Mouse (Mus musculus): Measurements from ENCODE around the gene C1qtnf1. TPM values are rescaled to one million over a fixed set of nuclear protein-coding genes. Genes with fewer than 3 reads are reported as not detected.
A peak's percentile ranks its signal among the peaks of the same experiment; 100 is the strongest.

C1qtnf1 gene
- total RNA-seq, 2 experiments from 2014 or later: 4.6 to 4.9 TPM

DNA sequence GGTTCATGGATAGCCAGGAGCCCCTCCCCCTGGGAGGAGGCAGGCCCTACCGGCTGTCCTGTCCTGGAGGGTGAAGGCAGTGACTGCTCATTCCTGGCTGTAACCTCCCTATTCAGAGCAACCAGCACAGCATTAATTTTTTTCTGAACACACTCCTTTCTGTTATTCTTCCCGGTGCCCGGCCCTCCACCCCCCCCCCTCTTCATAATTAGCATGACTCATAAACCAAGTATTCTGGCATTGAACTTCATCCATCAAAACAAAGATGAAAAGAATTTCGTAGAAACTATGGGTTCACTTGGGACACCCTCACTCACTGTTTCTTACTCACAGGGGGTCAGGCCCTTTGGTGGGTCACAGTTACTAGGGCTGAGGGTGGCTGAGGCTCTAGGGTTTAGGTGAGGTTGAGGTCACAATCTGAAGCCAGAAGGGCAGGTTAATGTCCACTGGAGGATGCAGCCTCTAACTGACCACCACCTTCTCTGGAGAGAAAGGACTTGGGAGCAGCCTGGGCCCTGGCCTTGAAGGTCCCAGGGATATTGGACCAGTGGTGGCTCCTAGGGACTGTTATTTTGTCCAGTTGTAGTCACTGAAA is 2.4 kb downstream of the C1qtnf1 start:
- intact Hi-C loops (cut with DNase I): no loop called here
- no peak for DNase-seq (ENCODE audit: low spot score in 2 of 2)

DNA sequence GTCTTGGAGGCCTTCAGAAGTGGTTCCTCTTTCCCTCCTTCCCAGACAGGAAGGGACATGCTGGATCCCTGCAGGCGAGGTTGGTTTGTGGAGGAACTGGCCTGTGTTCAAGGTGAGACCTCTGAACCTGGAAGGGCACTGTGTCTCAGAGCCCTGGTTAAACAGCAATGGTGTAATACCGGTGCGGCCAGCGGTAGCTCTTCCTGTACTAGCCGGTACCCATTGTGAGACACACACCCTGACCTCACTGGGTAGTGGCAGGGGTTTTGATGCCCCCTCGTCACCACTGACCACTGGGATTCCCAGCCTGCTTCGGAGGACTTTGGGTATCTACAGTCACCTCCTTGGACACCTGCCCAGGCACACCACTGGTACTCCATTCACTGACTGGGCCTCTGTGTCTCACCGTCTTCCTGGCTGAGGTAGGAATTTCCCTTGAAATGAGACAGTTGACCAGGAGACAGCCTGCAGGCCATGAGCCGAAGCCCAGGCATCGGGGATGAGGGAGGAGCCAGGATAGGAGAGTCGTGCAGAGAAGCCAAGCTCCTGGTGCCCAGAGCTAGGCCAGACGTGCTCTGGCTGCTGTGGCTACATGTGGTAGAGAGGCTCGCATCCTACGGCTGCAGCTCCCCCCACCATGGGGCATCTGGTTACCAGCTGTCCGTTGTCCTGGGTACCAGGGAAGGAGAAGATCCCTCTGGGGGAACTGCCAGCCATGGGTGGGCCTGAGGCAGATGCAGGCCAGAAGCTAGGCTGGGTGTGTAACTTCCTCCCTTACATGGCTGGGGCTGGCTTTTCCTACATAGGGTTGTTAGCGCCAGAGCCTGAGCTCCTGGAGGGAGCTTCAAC is 3.3 kb downstream of the C1qtnf1 start:
- intact Hi-C loops (cut with DNase I): no loop called here
- DNase-seq (ENCODE audit: low spot score in 2 of 2): no peak

DNA sequence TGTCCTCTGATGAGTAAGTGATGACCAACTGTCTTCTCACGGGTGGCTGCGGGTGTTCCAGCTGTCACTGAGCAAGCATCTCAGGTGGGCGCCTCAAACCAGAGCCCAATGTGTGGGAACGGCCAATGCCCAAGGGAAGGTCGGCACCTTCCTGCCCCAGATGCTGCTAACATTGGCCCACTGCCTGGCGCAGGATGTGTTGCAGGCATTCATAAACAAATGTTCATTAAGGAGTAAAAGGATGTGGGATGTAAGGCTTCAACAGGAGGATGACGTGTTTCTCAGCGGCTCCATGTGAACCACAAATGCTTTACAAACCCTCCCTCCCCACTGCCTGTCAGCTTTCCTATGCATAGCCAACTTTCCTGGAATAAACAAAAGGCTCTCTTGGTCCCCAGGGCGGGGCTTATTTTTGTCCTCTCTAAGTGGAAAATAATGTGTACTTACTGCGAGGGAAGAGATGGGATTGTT is 5.4 kb downstream of the C1qtnf1 start:
- no peak for DNase-seq (ENCODE audit: low spot score in 2 of 2)
- intact Hi-C loops (cut with DNase I): no loop called here

DNA sequence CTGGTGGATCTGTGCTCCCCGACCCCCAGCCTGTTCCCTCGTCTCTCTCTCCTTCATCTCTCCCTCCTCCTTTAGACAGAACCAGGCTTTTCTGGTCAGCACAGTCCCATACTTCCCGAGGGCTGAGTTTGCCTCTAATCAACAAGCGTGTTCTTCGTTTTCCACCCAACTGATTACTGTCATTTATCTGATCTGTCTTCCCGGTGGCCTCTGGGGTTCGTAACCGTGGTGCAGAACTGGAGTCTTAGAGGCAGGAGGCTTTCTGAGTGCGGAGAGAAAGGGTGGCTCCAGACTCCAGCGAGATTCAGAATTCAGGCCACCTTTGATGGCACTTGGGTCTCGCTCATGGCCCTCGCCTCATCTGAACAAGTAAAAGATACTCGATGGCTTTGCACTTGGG is 6.1 kb downstream of the C1qtnf1 start:
- DNase-seq (ENCODE audit: low spot score in 2 of 2): no peak
- intact Hi-C loops (cut with DNase I): no loop called here

DNA sequence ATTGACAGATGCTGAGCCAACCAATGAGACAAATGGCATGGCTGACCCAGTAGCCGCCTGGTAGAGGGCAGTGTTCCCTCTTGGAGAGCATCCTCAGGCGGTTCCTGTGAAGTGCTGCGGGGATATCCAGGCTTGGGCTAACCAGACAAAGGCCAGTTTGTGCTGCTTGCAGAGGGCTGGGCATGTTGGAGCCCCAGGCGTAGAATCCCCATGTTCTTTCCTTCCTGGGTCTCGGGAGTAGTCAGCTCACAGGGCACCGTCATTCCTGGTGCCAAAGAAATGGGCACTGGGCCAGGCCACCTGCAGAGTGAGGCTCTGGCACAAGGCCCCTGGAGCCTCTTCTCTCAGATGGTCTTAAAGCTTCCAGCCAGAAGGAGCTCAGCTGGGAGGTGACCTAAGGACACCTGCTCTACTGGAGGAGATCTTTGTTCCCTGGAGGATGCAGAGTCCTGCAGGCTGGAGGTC is 8.5 kb downstream of the C1qtnf1 start:
- intact Hi-C loops (cut with DNase I): no loop called here
- no peak for DNase-seq (ENCODE audit: low spot score in 2 of 2)

DNA sequence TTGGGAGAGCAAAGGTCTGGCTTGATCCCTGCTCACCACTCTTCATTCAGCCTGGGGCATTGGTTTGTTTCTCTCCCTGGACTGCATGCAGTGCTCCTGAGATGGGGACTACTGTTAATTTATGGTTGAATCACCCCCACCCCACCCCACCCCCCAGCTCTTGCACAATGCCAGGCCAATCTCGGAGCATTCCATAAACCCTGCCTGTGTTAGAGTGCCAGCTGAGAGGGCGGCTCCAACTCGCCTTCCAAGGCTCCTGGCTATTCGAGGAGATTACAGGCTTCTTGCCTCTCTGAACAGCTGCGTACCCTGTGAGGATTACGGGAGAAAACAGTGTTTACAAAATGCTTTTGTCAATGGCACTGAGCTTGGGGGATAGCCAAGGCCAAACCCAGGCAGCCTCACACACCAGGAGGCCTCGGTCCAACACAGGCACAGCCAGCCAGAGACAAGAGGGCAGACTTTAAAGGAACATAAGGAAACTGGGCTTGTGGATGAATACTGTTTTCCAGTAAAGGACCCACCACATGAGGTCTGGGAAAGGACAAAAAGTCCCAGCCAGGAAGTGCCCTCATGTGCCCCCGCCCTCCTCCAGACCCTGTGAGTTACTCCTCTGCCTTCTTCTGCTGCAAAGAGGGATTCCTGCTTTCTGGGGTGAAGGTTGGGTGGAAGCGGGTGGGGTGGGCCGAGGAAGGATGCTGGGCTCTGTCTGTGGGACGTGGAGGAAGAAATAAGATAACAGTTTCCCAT is 10.8 kb downstream of the C1qtnf1 start:
- DNase-seq (ENCODE audit: low spot score in 2 of 2): no peak
- intact Hi-C loops (cut with DNase I): no loop called here

DNA sequence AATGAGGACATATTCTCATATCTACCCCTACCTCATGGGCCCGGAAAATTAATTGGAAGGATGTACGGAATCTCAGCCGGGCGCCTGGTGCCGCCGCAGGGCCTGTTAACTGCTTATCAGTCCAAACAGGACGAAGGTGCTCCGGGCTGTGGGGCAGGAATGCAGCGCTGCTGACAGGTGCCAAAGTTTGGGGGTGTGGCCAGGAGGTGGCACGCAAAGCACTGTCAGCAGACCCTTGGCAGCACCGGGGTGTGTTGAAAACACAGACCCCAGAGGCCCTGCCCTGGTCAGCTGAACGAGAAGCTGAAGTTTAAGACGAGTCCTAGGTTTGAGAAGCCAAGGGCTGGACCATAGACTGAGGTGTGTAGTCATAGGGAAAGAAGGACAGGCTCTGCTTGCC is 14.7 kb downstream of the C1qtnf1 start:
- no peak for DNase-seq (ENCODE audit: low spot score in 2 of 2)
- intact Hi-C loops (cut with DNase I): loop anchor here (1.0 kb wide), 1 partner anchor 19 kb away; no protein-coding TSS in a partner anchor

DNA sequence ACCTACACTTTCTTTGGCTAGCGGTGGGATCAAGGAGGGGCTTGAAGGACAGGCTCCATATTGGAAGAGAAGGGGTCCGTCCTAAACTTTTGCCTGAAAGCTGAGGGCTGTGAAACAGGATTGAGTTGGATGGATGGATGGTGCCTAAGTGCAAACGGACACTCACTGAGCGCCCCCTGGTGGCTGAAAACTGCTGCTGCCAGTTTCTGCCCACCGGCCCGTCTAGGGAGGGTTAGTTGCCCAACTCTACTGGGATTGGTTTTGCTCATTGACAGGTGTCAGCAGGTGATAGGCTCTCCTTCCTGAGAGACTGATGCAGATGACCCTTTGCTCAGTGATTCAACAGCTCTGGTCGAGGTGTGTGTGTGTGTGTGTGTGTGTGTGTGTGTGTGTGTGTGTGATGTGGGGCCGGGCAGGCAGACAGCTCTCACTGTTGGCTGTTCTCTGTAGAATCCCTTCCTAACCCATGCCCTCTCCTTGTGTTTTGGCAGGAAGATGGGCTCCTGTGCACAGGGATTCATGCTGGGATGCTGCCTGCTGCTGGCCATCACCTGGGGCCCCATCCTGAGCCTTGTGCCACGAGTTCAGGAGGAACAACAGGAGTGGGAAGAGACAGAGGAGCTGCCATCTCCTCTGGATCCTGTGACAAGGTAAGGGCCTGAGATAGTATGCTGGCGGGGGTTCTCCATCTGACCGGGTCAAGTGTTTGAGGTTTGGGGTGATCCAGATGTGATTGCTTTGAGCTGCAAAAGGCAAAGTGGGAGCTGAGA is 15.4 kb downstream of the C1qtnf1 start:
- DNase-seq (ENCODE audit: low spot score in 2 of 2): no peak
- intact Hi-C loops (cut with DNase I): loop anchor here (1.0 kb wide), 1 partner anchor 20 kb away; no protein-coding TSS in a partner anchor

DNA sequence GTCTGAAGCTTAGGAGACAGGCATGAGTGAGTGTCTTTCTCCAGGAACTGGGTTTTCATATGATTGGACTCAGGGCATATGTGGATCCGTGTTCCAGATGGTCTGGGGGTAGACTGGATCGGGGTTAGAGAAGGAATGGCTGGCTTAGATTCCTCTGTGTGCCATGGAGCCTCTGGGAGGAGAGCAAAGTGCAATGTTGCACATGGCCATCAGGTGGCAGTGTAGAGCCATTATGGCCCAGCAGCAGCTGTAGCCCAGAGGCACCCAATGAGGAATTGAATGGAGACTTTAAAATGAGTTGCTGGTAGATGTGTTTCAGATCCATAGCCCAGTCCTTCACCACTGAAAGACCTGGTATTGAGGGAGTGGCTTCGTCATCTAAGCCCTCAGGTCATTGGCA is 17.8 kb downstream of the C1qtnf1 start:
- intact Hi-C loops (cut with DNase I): loop anchor here (2.0 to 5.0 kb wide), 2 partner anchors 45 to 291 kb away; no protein-coding TSS in a partner anchor
- DNase-seq (ENCODE audit: low spot score in 2 of 2): peak; percentile 55 to 58

DNA sequence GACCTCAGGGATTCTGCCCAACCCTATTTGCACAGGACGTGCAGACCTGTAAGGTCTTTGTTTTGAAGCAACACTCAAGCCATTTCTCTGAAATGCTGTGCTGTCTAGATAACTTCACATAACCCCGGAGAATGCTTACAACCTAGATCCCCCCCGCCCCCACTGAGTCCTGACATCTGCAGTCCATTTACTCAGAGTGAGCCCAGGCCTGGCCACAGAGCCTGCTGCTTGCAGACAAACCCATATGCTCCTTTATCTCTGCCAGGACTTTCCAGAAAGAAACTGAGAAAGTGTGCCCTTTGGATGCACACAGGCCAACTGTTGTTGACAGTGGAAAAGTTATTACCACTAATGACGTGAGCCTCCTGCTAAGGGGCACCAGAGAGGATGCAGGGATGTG is 19.3 kb downstream of the C1qtnf1 start:
- intact Hi-C loops (cut with DNase I): loop anchor here (2.0 to 5.0 kb wide), 2 partner anchors 43 to 290 kb away; no protein-coding TSS in a partner anchor
- no peak for DNase-seq (ENCODE audit: low spot score in 2 of 2)

DNA sequence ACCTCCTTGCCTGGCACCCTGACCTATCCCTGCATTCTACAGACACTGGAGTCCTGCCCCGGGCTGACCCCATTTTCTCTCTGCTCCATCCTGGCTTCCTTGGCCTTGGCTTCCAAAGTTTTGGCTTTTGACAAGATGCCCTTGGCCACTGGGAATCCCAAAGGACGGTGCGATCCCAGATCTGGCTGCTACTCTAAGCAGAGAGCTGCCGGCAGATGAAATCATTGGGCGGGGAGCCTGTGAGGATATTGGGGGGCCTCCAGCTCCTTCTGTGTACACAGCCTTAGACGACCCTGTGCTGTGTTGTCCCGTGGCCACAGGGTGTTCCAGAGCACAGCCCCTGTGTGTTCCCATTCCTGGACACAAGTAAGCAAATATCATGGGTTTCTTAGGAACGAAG is 20.4 kb downstream of the C1qtnf1 start:
- DNase-seq (ENCODE audit: low spot score in 2 of 2): no peak
- intact Hi-C loops (cut with DNase I): loop anchor here (5.0 kb wide), 1 partner anchor 289 kb away; no protein-coding TSS in a partner anchor

DNA sequence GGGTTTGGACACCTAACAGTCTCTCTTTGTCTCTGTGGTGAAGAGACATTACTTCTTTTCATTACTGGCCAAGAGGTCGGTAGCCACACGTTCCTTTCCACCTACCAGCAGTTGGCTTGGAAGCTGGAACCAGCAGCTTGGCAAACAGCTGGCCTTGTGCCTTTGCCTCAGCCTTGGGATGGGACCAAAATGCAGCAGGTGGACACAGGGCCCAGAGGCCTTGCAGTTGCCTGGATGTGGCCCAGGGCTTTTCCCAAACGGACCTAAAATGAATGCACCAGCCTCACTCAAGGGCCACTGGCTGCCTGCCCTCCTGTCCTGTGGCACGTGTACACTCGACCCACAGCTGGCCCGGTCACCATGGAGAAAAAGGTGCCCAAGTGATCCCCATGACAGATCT is 23.2 kb downstream of the C1qtnf1 start:
- DNase-seq (ENCODE audit: low spot score in 2 of 2): no peak
- intact Hi-C loops (cut with DNase I): no loop called here

DNA sequence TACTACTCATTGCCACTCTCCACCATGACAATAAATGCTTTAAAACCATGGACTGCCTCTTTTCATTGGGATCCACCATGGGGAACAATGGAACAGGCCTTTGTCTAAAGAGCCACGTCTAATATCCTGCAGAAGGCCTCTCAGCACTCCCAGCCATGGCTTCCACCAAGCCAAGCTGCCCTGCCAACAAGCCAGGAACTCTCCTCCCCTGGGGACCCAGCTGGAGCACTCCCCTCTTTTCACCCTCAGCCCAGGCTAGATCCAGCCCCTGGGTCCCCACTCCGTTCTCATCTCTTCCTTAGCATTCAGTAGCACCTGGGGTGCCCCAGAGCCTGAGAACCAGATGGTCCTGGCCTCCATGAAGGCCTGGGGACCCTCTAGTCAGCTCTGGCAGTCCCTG is 25.0 kb downstream of the C1qtnf1 start:
- intact Hi-C loops (cut with DNase I): no loop called here
- DNase-seq (ENCODE audit: low spot score in 2 of 2): no peak

DNA sequence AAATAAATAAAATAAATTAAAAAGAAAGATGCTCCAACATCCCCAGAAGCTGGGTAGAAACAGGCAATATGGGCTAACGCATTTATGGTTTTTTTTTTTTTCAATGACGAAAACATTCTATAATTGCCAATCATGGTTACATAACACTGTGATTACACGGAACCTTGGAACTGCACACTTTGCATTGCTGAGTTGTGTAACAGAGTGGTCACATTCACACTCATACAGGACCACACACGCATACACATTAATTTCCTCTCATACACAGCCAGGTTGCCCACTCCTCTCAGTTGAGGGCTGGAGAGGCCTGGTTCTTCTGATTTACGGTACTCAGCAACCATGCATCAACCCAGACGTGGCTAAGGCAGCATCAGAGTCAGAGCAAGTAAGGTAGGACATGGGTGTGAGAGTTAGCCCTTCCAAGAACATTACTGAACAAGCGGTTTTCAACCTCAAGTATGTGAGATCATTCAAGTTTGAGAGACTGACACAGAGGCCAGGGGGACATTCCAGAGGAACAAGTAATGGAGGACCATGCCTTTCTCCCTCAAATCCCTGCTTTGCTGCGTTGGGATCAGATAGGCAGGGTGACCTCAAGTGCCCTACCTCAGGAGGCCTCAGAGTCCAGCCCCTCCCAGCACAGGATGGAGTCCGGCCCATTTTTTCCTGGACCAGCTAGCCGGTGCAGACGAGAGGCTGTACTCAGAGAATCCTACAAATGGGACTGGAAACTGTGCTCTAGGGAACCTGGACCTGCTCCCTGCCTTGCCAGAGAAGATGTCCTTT is 26.1 kb downstream of the C1qtnf1 start:
- intact Hi-C loops (cut with DNase I): no loop called here
- DNase-seq (ENCODE audit: low spot score in 2 of 2): no peak

DNA sequence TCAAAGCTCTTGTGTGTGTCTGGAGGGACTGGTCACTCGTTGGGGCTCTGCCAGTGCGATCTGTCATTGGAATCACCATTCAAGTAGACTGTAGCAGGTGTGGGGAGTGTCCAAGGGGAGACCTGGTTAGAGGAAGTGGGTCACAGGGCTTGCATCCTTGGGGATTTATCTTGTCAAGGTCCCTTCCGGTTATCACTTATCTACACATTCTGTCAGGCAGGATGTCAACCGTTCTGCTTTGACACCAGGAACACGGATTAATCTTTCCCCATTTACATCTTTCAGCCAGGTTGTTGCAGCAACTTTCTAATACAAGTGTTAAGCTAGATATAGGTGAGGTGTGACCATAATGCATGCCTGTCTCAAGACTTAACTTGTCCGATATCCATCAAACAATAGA is 27.8 kb downstream of the C1qtnf1 start:
- intact Hi-C loops (cut with DNase I): no loop called here
- no peak for DNase-seq (ENCODE audit: low spot score in 2 of 2)

DNA sequence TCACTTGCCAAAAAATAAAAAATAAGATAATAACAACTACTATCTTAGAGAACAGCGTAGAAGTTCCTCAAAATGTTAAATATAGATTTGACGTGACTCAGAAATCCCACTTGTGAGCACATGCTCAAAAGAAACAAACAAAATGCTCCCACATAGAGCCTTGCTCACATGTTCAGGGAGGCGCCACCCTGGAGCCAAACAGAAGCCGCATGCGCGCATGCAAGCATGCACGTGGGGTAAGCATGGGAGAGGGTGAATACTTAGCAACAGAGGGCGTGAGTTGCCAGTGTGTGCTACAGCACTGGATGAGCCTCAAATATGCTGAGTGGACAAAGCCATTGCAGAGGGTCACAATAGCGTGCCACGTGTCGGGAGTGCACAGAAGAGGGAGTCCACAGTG is 28.9 kb downstream of the C1qtnf1 start:
- DNase-seq (ENCODE audit: low spot score in 2 of 2): peak; percentile 64 to 73
- intact Hi-C loops (cut with DNase I): no loop called here

DNA sequence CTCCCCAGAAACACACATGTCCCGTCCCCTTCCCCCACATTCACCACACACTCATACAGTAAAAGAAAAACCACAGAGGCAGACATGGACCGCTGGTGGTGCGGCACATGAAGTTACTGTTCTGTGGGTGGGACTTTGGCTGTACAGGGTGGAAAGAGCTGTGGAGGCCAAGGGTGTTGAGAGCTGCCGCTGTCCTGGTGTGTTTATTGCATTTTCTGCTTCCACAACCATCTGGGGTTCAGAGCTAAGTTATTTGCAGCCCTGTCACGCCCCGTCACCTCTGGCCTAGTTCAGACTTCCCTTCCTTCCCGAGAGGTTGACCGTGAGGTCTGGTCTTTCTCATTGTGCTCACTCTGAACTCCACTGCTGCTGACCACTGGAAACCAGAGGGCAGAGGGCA is 31.0 kb downstream of the C1qtnf1 start:
- no peak for DNase-seq (ENCODE audit: low spot score in 2 of 2)
- intact Hi-C loops (cut with DNase I): no loop called here

DNA sequence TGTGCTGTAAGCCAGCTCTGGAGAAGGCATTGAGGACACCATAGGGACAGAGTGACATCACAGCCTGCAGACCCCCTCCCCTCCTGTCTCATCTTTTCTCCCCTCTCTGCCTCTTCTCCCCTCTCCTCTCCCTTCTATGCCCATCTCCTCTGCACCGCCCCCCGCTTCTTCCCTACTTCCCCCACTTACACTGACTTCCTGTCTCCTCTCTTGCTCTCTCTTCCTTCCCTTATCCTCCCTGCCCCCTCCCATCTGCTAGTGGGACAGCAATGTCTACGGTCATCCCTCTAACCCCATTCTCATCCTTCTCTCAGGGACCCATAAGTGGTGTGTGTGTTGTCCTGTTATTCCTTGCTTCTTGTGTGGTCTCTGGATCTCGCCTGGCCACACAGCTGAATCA is 31.5 kb downstream of the C1qtnf1 start:
- no peak for DNase-seq (ENCODE audit: low spot score in 2 of 2)
- intact Hi-C loops (cut with DNase I): no loop called here

DNA sequence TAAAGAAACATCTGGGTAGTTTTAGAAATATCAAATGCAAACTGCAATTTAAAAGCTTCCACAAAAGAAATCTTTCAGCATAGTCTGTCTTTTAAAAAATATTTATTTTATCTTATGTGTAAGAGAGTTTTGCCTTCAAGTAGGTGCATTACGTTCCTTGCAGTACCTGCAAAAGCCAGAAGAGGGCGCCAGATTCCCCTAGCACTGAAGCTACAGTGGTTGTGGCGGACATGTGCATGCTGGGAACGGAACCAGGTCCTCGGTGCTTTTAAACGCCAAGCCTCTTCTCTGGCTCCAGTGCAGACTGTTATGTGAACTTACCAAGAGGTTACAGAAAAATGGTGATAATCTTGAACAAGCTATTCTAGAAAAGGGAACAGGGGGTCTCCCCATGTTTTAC is 32.3 kb downstream of the C1qtnf1 start:
- intact Hi-C loops (cut with DNase I): no loop called here
- DNase-seq (ENCODE audit: low spot score in 2 of 2): no peak
